Mouse (Mus musculus) hematopoietic stem cell, adult 5-6 weeks (primary cell): ENCODE measurements around the gene Fam166b. TPM values are rescaled to one million over a fixed set of nuclear protein-coding genes. Genes with fewer than 3 reads are reported as not detected.

Source experiments
- ATAC-seq, 2 experiments: fragments of 125-278 bp in 1 of 2; replicated peaks in 1 of 2; 2 replicates each; pipeline ENCODE4 v1.8.0; 2016 to 2017; ENCODE audit warnings: inconsistent platforms in 2 of 2, mild to moderate bottlenecking in 2 of 2, moderate number of reproducible peaks in 2 of 2, low read depth in 1 of 2, moderate TSS enrichment in 1 of 2; ENCODE audit not compliant: low FRiP score in 2 of 2, poor library complexity in 2 of 2, severe bottlenecking in 2 of 2, insufficient read depth in 1 of 2, low TSS enrichment in 1 of 2
- total RNA-seq: library from RNA; stranded (forward); fragments of 172-1452, 232-1000 nt; gene quantifications from 2 replicates; pipeline ENCODE4 v1.2.3, GENCODE M21; 2017

The Fam166b gene
- total RNA-seq, 1 experiment from 2014 or later = not detected

DNA sequence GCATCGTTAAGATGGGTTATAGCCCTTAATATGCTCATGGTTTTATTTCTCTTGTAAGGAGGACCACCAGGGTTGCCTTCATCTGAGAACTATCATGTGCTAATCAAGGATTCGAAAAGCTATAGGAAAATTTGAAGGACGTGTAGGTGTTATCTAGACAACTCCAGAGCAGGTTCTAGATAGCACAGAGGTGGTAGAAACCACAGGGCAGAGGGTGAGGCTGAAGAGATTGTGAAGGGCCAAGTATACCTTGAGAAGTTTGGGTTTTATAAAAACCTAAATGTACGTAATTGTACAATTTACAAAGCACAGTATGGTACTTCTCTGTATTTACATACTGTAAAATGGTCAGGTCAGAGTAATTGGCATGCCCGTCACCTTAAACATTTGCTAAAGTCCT is 33.8 kb downstream of the Fam166b start:
- no peak for ATAC-seq

DNA sequence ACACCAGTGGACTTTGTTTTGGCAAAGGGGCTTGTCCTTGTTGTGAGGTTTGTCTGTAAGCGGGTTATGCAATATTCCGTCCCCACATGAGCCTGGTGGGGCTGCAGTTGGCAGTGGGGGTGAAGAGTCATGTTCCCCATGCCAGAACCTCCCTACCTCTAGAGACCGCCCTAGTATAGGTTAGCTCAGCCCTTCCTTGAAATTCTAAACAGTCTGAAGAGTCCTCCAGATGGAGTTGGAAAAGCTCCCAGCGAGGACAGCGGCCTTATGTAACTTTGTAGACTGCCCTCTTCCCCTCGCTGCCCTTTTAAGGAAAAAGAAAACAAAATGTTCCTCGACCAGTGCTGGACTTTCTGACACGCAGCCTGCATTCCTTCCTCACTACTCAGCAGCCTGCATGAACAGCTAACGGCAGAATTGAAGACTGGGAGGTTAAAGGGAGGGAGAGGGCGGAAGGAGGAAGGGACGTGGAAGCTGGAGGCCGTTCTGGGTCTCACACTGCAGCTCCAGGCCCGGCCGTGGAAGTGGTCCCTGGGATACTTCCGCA is 34.5 kb downstream of the Fam166b start:
- ATAC-seq = no peak; a peak in 1 of 4 replicates

GRCm38 (mm10) chr4:43391521-43392050 is 37.3 kb downstream of the Fam166b start:
- ATAC-seq = no peak

- ATAC-seq = no peak
Measured at GRCm38 (mm10) chr4:43389845-43390440, 39.0 kb downstream of the Fam166b start.

DNA sequence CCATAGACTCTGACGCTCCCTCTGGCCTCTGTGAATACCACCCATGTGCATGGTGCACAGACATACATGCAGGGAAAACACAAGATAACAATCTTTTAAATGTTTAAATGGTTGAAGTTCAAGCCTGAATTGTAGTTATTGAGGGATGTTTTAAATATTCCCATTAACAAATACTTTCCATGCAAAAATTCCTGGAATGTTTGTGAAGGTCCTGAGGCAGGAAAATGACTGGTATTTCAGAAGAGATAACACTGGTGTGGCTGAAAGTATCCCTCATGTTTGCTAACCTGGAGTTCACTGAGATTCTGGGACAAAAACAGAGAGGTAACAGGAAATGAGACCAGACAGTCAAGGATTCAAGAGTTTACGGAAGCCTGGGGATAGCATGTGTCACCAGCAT is 39.5 kb downstream of the Fam166b start:
- ATAC-seq = no peak

DNA sequence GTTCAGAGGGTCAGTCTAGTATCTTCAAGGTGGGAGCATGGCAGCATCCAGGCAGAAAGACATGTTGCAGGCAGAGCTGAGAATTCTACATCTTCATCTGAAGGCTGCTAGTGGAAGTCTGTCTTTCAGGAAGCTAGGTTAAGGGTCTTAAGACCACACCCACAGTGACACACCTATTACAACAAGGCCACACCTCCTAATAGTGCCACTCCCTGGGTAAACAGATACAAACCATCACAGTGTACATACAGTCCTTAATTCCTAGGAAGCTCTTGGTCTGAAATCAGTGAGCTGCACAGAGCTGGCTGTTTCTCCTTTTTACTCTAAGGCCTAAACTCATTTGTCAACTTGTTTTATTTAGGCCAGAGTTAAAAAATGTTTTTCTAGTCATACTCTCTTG is 42.0 kb downstream of the Fam166b start:
- ATAC-seq = no peak

GRCm38 (mm10) chr4:43384541-43384940 is 44.4 kb downstream of the Fam166b start:
- no peak for ATAC-seq

GRCm38 (mm10) chr4:43384083-43384460 is 44.9 kb downstream of the Fam166b start:
- ATAC-seq = 0 out of 4 replicates have a peak, but pooled peaks of 1 of the 2 experiments have one; percentile 38

GRCm38 (mm10) chr4:43383246-43384082 is 45.5 kb downstream of the Fam166b start:
- ATAC-seq = no peak

- 0 out of 4 replicates have a peak, but pooled peaks of 1 of the 2 experiments have one; percentile 6 for ATAC-seq
Measured at GRCm38 (mm10) chr4:43382155-43383020, 46.5 kb downstream of the Fam166b start.

- ATAC-seq = peak; percentile 63 to 64
Measured at GRCm38 (mm10) chr4:43381408-43382154, 47.4 kb downstream of the Fam166b start, which contains the start of gene Rusc2. TSS of gene Rusc2 (plus strand) at chr4:43381979.

GRCm38 (mm10) chr4:43380951-43381350 is 48.0 kb downstream of the Fam166b start:
- ATAC-seq = no peak

DNA sequence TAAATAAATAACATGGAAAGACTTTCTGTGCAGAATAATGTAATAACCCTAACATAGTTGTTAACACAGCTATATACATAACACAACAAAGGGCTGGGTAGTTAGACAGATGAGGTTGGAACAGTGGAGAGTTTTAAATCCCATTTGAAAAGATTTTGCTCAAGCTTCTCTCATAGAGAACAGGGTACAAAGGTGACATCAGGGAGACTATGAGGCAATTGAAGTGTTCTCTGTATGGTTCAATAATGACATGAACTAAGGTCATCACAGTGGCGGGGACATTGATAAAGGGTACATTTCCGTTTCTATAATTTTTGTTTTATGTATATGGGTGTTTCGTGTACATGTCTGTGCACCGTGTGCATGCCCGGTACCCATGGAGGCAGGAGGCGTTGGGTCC is 49.3 kb downstream of the Fam166b start:
- ATAC-seq = no peak
